Mouse (Mus musculus) activated CD4-positive, CD25-positive, alpha-beta regulatory T cell, adult 4 months (primary cell): Measurements from ENCODE around the gene Strbp. TPM values are rescaled to one million over a fixed set of nuclear protein-coding genes. Genes with fewer than 3 reads are reported as not detected.

Source experiments
- ATAC-seq: one replicate; pipeline ENCODE4 v1.8.0; 2017
- polyA plus RNA-seq, 2 experiments: library from polyadenylated mRNA; unstranded; fragments of 100-300 nt; shearing (Covaris generic); gene quantifications; one replicate each; pipeline ENCODE4 v1.2.1; 2017

The Strbp gene
- polyA plus RNA-seq, 2 experiments from 2014 or later, result 7.4 to 7.8 TPM

GRCm38 (mm10) chr2:37702301-37703172 is 1.1 kb downstream of the Strbp start:
- no peak for ATAC-seq

GRCm38 (mm10) chr2:37689064-37689615 is 14.5 kb downstream of the Strbp start:
- no peak for ATAC-seq

- ATAC-seq, result no peak
These were observed 16.6 kb downstream of the Strbp start for GRCm38 (mm10) chr2:37687031-37687430.

DNA sequence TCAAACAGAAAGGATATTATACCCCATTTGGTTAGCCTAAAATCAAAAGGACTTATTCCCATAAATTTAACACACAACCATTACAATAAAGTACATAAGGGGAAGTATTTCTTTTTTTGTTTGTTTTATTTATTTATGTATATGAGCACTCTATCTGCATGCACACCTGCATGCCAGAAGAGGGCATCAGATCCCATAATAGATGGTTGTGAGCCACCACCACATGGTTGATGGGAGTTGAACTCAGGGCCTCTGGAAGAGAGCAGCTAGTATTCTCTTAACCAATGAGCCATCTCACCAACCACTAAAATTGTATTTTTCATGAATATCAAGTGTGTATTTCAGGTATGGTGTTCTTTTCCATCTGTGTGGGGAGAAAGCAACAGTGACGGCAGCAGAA is 18.8 kb downstream of the Strbp start:
- ATAC-seq, result no peak

- ATAC-seq, result no peak
These were observed 21.4 kb downstream of the Strbp start for GRCm38 (mm10) chr2:37682197-37682811.

GRCm38 (mm10) chr2:37651086-37651485 is 52.6 kb downstream of the Strbp start:
- no peak for ATAC-seq

- ATAC-seq, result no peak
These were observed 54.1 kb downstream of the Strbp start for GRCm38 (mm10) chr2:37649590-37649989.

DNA sequence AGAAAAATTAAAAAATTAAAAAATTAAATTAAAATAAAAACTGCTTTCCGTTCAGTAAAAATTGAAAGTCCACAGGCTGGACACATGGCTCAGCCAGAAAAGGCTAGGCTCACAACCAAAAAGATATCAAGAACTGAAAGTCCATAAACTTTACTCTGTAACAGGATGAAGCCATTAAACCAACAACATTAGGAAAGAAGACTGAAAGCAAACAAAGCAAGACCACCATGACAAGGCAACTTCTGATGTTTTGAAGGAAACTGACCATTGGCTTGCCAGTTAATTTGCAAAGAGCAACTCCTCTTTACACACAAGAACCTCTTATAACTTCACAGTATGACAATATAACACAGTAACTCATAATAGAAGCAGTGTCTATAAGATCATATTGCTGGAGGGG is 54.7 kb downstream of the Strbp start:
- no peak for ATAC-seq

- no peak for ATAC-seq
These were observed 80.3 kb downstream of the Strbp start for GRCm38 (mm10) chr2:37623343-37623742.

DNA sequence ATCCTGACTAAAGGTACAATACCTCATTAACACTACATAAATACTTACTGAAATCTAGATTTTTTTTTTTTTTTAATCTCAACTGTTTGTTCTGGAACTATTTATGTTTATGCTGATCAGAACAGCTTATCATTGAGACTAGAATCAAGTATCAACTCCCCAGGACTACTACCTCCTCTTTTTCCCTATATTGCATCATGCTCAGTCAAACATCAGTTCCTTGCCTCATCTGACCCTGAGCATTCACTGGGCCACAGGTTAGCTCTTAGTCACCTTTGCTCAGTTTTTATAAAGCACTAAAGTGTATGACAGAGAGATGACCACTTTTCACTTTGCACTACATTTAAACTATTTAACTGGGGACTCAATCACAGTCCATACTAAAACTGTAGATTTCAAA is 115.7 kb downstream of the Strbp start:
- no peak for ATAC-seq

- ATAC-seq, result no peak
These were observed 125.5 kb downstream of the Strbp start for GRCm38 (mm10) chr2:37578185-37578584.

GRCm38 (mm10) chr2:37576661-37577060 is 127.0 kb downstream of the Strbp start:
- ATAC-seq, result no peak

- no peak for ATAC-seq
These were observed 131.5 kb downstream of the Strbp start for GRCm38 (mm10) chr2:37572141-37572540.

- no peak for ATAC-seq
These were observed 133.0 kb downstream of the Strbp start for GRCm38 (mm10) chr2:37570703-37571102.

- no peak for ATAC-seq
These were observed 133.8 kb downstream of the Strbp start for GRCm38 (mm10) chr2:37569888-37570287.

GRCm38 (mm10) chr2:37566035-37566434 is 137.6 kb downstream of the Strbp start:
- ATAC-seq, result peak; percentile 22

DNA sequence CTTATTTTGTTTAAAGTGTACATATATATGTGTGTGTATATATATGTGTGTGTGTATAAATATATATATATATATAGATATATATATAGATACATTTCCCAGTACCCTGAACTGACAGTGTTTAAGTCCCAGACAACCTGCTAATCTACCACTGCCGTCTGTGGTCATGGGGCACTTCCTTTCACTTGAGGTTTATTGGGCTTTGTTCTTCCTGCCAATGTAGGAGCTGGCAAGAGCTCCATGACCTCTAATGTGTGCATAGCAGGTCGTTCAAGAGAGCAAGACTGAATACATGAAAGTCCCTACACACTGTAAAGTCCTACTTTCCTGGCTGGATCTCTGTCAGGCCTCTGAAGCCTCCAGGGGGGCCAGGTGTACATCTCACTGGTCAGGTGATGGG is 138.1 kb downstream of the Strbp start:
- peak; percentile 78 for ATAC-seq

DNA sequence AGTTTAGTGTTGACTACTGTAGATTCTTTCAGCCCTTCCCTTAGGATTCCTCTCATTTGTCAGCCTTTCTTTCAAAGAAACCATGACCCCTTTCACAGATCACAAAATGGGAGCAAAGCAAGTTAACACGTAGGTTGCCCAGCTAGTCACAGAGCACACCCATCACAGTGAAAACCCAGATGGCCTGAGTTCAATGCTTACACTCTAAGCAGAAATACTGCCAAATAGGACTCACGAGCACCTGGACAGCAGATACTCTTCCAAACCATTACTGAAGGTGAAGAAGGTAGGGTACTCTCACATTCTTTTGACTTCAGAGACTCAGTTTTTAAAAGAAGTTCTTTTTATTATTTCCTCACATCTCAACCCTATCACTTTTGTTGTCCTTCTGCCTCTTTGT is 147.3 kb downstream of the Strbp start:
- ATAC-seq, result no peak

DNA sequence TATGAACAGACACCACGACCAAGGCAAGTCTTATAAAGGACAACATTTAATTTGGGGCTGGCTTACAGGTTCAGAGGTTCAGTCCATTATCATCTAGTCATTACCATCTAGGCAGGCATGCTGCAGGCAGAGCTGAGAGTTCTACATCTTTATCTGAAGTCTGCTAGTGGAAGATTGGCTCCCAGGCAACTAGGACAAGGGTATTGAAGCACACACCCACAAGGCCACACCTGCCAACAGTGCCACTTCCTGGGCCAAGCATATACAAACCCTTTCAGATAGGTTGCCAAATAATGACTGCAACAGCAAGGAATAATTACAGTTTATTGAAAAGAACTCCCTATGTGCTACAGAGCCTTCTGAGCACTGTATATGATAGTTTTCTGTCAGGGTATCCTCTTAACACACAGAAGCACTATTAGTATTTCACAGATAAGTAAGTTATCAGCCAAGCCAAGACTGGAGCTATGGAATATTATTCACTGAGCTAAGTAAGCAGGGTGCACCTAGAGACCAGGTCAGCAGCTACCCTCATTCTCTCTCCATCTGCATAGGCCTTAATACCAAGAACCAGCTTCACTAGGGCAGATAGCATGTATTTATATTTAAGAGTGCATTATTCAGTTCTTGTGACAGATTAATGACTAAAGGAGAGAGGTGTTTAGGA is 154.2 kb downstream of the Strbp start:
- no peak for ATAC-seq

DNA sequence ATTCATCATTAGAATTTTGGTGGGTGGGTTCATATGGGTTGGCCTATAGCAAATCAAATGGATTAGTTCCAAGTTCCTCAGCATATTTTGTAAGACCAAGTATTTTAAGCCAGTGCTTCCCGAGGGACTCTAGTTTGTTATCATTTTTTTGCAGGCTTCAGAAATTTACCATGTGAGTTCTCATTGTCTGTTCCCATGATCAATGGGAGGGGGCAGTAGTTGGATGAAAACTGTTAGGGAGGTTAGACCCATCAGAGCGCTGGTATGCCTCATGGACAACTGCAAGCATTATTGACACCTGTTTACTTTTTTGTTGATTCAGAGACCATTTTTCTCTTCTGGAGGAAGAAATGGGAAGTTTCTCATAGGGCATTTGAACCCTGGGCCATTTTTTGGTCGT is 172.0 kb downstream of the Strbp start:
- no peak for ATAC-seq

- no peak for ATAC-seq
These were observed 172.9 kb downstream of the Strbp start for GRCm38 (mm10) chr2:37530766-37531165.

DNA sequence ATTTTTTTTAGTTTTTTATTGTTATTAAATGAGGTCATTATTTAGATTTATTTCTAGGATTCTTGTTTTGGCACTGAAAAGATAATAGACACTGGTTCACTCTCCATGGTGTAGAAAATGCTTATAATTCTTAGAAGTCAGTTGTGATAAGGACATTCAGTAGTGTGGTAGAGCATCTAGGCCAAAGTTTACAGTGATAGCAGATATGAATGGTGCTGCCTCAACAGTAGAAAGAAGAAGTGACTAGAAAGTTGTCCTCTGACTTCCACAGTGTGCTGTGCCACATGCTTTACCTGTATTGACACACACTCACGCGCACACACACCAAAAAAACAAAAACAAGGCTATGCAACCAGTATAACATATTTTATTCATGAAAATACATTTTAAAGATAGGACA is 174.3 kb downstream of the Strbp start:
- no peak for ATAC-seq

- ATAC-seq, result no peak
These were observed 176.1 kb downstream of the Strbp start for GRCm38 (mm10) chr2:37527587-37527986.
